Mouse (Mus musculus) frontal cortex, adult (tissue): ENCODE measurements around the gene Pprc1.

Experiments
- ATAC-seq: cut with Nextera tagmentation; 2 replicates; pipeline ENCODE4 v1.9.2; 2017; ENCODE audit warnings: mild to moderate bottlenecking, moderate library complexity, mixed read lengths; ENCODE audit not compliant: low TSS enrichment

The Pprc1 gene

GRCm38 (mm10) chr19:46119458-46119857 lies 74.8 kb downstream of the Pprc1 start:
- no peak for ATAC-seq

- no peak for ATAC-seq
Observed at GRCm38 (mm10) chr19:46120872-46121271, 76.2 kb downstream of the Pprc1 start.
